Mouse (Mus musculus) leukemia stem cell, adult 10-12 weeks (primary cell): ENCODE results near the gene Btbd35f30. TPM values are rescaled to one million over a fixed set of nuclear protein-coding genes. Genes with fewer than 3 reads are reported as not detected.

ENCODE experiments used
- polyA plus RNA-seq: library from polyadenylated mRNA; stranded (reverse); fragments of >175 nt; gene quantifications from 2 replicates; pipeline ENCODE4 v1.2.3, GENCODE M21; 2012; ENCODE audit warnings: low replicate concordance

Gene Btbd35f30
- polyA plus RNA-seq: not detected in 2 replicates

DNA sequence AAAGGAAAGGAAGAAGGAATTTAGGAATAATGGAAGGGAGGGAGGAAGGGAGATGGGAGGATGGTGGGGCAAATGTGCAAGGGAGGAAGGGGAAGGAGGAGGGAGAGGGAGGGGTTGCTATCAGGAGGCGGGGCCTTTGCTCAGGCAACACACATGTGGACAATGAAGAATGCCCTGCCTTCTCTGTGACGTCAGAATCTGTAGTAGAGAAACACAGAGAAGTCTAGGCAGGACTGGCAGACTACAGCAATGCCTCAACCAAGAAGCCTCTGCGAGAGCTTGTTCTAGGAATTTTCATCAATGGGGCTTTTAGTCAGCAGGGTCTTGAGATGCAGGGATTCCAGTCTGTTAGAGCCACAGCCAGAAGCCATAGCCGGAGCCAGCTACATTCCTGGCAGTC, at the start of gene Btbd35f30:
Gene Btbd35f30, plus strand, starts transcription at position 301 of the 400 bp plus-strand sequence.

DNA sequence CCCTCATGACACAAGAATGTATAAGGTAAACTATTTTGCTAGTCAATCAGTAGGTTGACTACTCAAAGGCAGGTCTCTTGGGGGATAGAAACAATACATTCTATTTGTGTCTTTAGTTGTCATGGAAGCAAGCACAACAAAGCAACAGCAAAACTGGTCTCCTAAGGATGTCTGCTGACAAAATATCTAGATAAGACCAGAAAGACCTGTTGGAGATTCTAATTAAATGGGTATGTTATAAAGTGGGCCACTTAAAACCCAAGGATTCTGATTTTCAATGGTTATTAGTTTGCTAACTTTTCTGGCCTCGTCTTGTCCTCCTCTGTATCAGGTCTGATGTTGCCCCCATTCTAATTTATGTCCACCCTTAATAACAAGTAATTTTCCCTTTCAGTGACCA, 47.0 kb downstream of the Btbd35f30 start, which contains the start of gene Gm21789:
Gene Gm21789, plus strand, starts transcription at position 301 of the 400 bp plus-strand sequence.

Other genes with a start within 250 kb of the Btbd35f30 start
- gene Gm5926, start 243.9 kb upstream of the Btbd35f30 start, polyA plus RNA-seq: not detected in 2 replicates
- gene Btbd35f21, start 168.5 kb upstream of the Btbd35f30 start, polyA plus RNA-seq: not detected in 2 replicates
- not detected in 2 replicates for gene Gm21789, start 47.1 kb downstream of the Btbd35f30 start, polyA plus RNA-seq
- gene Btbd35f5, start 79.3 kb downstream of the Btbd35f30 start, polyA plus RNA-seq: not detected in 2 replicates